Mouse (Mus musculus) kidney, adult 2 months (tissue): ENCODE data around the gene Ankle1. TPM values are rescaled to one million over a fixed set of nuclear protein-coding genes. Genes with fewer than 3 reads are reported as not detected.
A peak's percentile ranks its signal among the peaks of the same experiment; 100 is the strongest.

Experiments
- DNase-seq: peaks from one replicate; pipeline ENCODE4 v3.0.0; 2021
- H3K27ac ChIP-seq: fragments of 200-500 bp; 2 replicates; pipeline ENCODE4 v1.5.1; 2012; ENCODE audit warnings: low read depth, low read length, control low read depth, inconsistent platforms; ENCODE audit not compliant: insufficient read depth
- H3K27me3 ChIP-seq: fragments of 200-500 bp; replicated peaks from 2 replicates; pipeline ENCODE4 v1.6.1; 2012; ENCODE audit warnings: mild to moderate bottlenecking, moderate library complexity, low read length, inconsistent platforms; ENCODE audit not compliant: control insufficient read depth, insufficient read depth
- H3K36me3 ChIP-seq: fragments of 200-500 bp; 2 replicates; pipeline ENCODE4 v1.6.1; 2012; ENCODE audit warnings: mild to moderate bottlenecking, moderate library complexity, low read length, inconsistent platforms; ENCODE audit not compliant: control insufficient read depth, insufficient read depth
- H3K4me1 ChIP-seq: fragments of 200-500 bp; 2 replicates; pipeline ENCODE4 v1.6.1; 2011; ENCODE audit warnings: low read length; ENCODE audit not compliant: control insufficient read depth, insufficient read depth
- H3K4me3 ChIP-seq: fragments of 200-500 bp; 2 replicates; pipeline ENCODE4 v1.5.1; 2011; ENCODE audit warnings: mild to moderate bottlenecking, low read depth, low read length, control low read depth; ENCODE audit not compliant: insufficient read depth
- CTCF ChIP-seq: fragments of 200-500 bp; conservative IDR thresholded peaks from 2 replicates; pipeline ENCODE4 v1.5.1; 2011; ENCODE audit warnings: low read depth, mild to moderate bottlenecking, control low read depth, low read length, moderate library complexity, mixed read lengths; ENCODE audit not compliant: insufficient read depth, insufficient read length
- POLR2A ChIP-seq: fragments of 200-500 bp; IDR thresholded peaks from one replicate; pipeline ENCODE4 v1.6.1; 2011; ENCODE audit warnings: low read depth, low read length, control low read depth
- WGBS: fragments of 180-500 bp; shearing (Covaris S2); methylation state at CpG from one replicate; pipeline ENCODE4 v1.1.7; 2018; 5-methylcytosine and 5-hydroxymethylcytosine counted together
- polyA plus RNA-seq: library from polyadenylated mRNA; depleted of rRNA; stranded (reverse); fragments of >200 nt; gene quantifications from 2 replicates; pipeline ENCODE4 v1.2.3, GENCODE M21; 2012; rRNA removed

Gene Ankle1
- 0.28 and 0.79 TPM in 2 replicates for polyA plus RNA-seq

GRCm38 (mm10) chr8:71405401-71406098 is at the start of gene Ankle1:
TSS of gene Ankle1 (plus strand) at chr8:71406010.
- peak; percentile 98 for DNase-seq
- no peaks in the 10 kb centered on the region for H3K27me3 ChIP-seq

GRCm38 (mm10) chr8:71358026-71358425 is 47.8 kb upstream of the Ankle1 start:
- no peak for DNase-seq
- 86% methylated on average over 3 of the region's 3 CpGs for WGBS
- Histone ChIP-seq H3K27me3 (no peaks in the 10 kb centered on the region), H3K4me3 (no peak overlapping the region), H3K4me1 (no peaks in the 10 kb centered on the region), H3K27ac (no peak overlapping the region), H3K36me3 (no peaks in the 10 kb centered on the region)
- TF ChIP-seq POLR2A (no peak), CTCF (no peak)

More at GRCm38 (mm10) chr8:71405401-71406098, at the start of gene Ankle1:
- Histone ChIP-seq H3K4me1 (peaks cover 9% of the 10 kb centered on the region; the same call in 1 of the 2 replicates), H3K4me3 (peak within 1 kb of the TSS; percentile 28), H3K27ac (peak within 1 kb of the TSS; percentile 50), H3K36me3 (no peaks in the 10 kb centered on the region)
- 11% methylated on average over 33 of the region's 33 CpGs for WGBS
- TF ChIP-seq CTCF: peak; percentile 71
- TF ChIP-seq POLR2A: peak; percentile 34

DNA sequence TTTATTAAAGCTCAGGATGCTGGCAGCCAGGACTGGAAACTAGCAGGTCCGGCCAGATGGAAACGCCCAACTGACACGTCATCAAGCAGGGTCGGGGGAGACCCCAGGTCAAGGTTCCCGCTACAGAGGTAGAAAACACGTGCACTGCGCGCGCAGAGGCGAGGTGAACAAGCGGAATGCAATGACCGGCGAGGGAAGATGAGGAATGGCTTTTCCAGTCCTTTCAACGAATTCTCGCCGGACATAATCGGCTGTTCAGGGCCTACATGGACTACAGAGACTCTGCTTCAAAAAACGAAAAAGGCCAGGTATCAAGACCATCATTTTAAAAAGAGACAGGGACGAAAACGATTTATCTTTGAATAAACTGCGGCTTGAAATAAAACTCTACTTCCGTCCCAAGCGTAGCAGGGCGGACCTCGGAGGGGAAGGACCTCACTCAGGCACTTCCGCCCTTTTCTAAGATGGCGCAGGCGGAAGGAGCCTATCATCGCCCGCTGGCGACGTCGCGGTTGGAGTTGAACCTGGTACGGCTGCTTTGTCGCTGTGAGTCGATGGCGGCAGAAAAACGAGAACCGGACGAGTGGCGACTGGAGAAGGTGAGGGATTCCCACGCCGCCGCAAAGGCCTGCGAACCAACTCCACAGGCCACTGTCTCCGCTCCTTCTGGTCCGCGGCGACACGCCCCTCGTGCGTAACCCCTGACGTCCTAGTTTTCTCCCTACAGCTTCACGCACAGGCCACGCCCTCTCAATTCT is 38.9 kb upstream of the Ankle1 start, which contains the start of gene Use1:
Gene Use1 (plus strand): TSS at position 78 of the 758 bp plus-strand sequence.
- Histone ChIP-seq H3K36me3 (no peaks in the 10 kb centered on the region), H3K27ac (peak within 1 kb of the TSS; percentile 94), H3K27me3 (no peaks in the 10 kb centered on the region), H3K4me1 (no peaks in the 10 kb centered on the region; the same call in 1 of the 2 replicates), H3K4me3 (peak within 1 kb of the TSS; percentile 76)
- DNase-seq: peak; percentile 97
- peak; percentile 65 for TF ChIP-seq POLR2A
- TF ChIP-seq CTCF: no peak
- WGBS: under 1% methylated on average over 56 of the region's 56 CpGs

DNA sequence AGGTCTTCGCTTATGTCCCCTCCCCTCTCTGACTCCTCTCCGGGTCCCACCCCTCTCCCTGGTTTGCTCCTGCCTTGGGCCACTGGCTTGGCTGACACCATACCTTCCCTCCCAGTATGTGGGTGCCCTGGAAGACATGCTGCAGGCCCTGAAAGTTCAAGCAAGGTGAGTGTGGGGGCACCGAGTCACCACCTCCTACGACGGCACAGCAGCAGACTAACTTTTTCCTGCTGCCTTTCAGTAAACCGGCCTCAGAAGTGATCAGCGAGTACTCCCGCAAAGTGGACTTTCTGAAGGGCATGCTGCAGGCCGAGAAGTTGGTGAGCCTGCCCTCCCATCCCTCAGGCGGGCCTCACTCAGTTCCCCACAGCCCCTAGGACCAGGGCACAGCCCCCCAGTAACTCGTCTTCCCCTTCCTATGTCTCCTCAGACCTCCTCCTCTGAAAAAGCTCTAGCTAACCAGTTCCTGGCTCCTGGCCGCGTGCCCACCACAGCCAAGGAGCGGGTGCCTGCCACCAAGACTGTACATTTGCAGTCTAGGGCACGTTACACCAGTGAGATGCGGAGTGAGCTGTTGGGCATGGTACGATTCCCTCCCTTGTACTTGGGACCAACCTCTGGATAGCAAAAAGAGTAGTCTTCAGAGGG is 38.2 kb upstream of the Ankle1 start:
- H3K4me1 ChIP-seq: no peaks in the 10 kb centered on the region; the same call in 1 of the 2 replicates
- 17% methylated on average over 17 of the region's 17 CpGs for WGBS

DNA sequence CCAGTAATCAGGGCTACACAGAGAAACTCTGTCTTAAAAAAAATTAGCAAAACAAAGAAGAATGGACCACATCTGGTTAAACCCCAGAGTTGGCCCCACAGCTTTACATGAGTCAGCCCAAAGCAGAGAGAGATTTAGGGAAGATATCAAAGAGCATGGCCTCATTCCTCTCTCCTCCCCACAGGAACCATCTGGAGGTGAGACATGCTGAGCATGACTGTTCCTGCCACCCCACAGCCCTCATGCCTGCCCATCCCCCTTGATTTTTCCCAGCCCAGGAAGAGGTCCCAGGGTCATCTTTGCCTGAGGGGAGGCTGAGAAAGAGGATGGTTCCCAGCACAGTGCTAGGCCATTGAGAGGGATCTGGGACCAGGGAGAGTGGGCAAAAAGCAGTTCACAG is 37.4 kb upstream of the Ankle1 start:
- TF ChIP-seq CTCF (no peak), POLR2A (no peak)
- no peak overlapping the region for H3K4me3 ChIP-seq
- H3K27me3 ChIP-seq: no peaks in the 10 kb centered on the region
- H3K36me3 ChIP-seq: no peaks in the 10 kb centered on the region; the same call in 1 of the 2 replicates
- DNase-seq: no peak
- H3K4me1 ChIP-seq: no peaks in the 10 kb centered on the region; the same call in 1 of the 2 replicates
- H3K27ac ChIP-seq: no peak overlapping the region

More for the DNA sequence above, 38.2 kb upstream of the Ankle1 start:
- Histone ChIP-seq H3K36me3 (no peaks in the 10 kb centered on the region; the same call in 1 of the 2 replicates), H3K27ac (peak overlapping the region; percentile 94), H3K4me3 (peak overlapping the region; percentile 76), H3K27me3 (no peaks in the 10 kb centered on the region)
- no peak for TF ChIP-seq CTCF
- TF ChIP-seq POLR2A: no peak
- DNase-seq: no peak

- H3K27me3 ChIP-seq: no peaks in the 10 kb centered on the region
- H3K36me3 ChIP-seq: no peaks in the 10 kb centered on the region; the same call in 1 of the 2 replicates
- no peaks in the 10 kb centered on the region; the same call in 1 of the 2 replicates for H3K4me1 ChIP-seq
- 95% methylated on average over 10 of the region's 10 CpGs for WGBS
- DNase-seq: no peak
- no peak overlapping the region for H3K27ac ChIP-seq
- no peak for TF ChIP-seq POLR2A
- TF ChIP-seq CTCF: no peak
- no peak overlapping the region for H3K4me3 ChIP-seq
Observed at GRCm38 (mm10) chr8:71369040-71369718, 36.6 kb upstream of the Ankle1 start.
